Mouse (Mus musculus): ENCODE measurements around the gene Slc35g3. TPM values are rescaled to one million over a fixed set of nuclear protein-coding genes. Genes with fewer than 3 reads are reported as not detected.
A peak's percentile ranks its signal among the peaks of the same experiment; 100 is the strongest.
"Not testable (repeated sequence)": the region's sequence is repeated elsewhere in the genome, so short reads cannot be mapped to it uniquely, and the experiment has no call there.

Slc35g3 gene
- polyA plus RNA-seq, 1 experiment from 2014 or later = 0.16 TPM

DNA sequence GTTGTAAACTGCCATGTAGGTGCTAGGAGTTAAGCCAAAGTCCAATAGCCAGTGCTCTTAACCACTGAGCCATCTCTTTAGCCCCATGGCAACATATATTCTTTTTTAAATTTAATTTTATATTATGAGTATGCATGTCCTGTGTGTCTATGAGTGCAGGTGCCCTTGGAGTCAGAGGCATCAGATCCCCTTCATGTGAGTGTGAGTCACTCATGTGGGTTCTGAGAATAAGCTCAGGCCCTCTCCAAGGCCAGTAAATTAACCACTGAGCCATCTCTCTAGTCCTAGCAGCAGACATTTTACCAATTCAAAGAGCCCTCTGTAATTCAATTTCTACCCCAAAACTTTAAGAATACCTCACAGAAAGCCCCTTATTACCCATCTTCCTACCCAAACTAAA lies 9.1 kb downstream of the Slc35g3 start:
- no peak overlapping the region for H3K4me3 ChIP-seq
- H3K36me3 ChIP-seq = no peaks in the 10 kb centered on the region; the same call in 1 of the 2 replicates
- H3K9me3 ChIP-seq (replicated peaks) = no peaks in the 10 kb centered on the region
- peaks cover 39% of the 10 kb centered on the region for H3K4me1 ChIP-seq (replicated peaks)
- H3K4me2 ChIP-seq = no peak overlapping the region
- H3K27me3 ChIP-seq = no peaks in the 10 kb centered on the region
- ATAC-seq (replicated peaks; ENCODE audit: insufficient number of reproducible peaks, insufficient read depth, low FRiP score, low read depth) = no peak
- no peak overlapping the region for H3K9ac ChIP-seq
- H3K27ac ChIP-seq = no peak overlapping the region

- ATAC-seq (replicated peaks; ENCODE audit: insufficient number of reproducible peaks, insufficient read depth, low FRiP score, low read depth) = no peak
- H3K4me1 ChIP-seq (replicated peaks) = peaks cover 31% of the 10 kb centered on the region
- no peak overlapping the region for H3K9ac ChIP-seq
- no peaks in the 10 kb centered on the region for H3K27me3 ChIP-seq
- H3K9me3 ChIP-seq (replicated peaks) = no peaks in the 10 kb centered on the region
- no peak overlapping the region for H3K27ac ChIP-seq
- peaks cover 7% of the 10 kb centered on the region for H3K36me3 ChIP-seq
- no peak overlapping the region for H3K4me2 ChIP-seq
- 26% methylated on average over 3 of the region's 3 CpGs for WGBS
- no peak overlapping the region for H3K4me3 ChIP-seq
These were observed 10.1 kb downstream of the Slc35g3 start for GRCm38 (mm10) chr11:69751635-69752034.

DNA sequence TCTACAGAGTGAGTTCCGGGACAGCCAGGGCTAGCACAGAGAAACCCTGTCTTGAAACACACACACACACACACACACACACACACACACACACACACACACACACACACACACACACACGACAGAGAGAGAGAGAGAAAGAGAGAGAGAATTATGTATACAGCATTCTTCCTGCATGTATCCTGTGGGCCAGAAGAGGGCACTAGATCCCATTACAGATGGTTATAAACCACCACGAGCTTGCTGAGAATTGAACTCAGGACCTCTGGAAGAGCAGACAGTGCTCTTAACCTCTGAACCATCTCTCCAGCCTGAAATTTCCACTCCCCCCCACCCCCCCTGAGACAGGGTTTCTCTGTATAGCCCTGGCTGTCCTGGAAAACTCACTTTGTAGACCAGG lies 30.4 kb downstream of the Slc35g3 start:
- H3K4me1 ChIP-seq (replicated peaks); H3K9me3 ChIP-seq (replicated peaks); H3K4me3 ChIP-seq; H3K27me3 ChIP-seq; H3K4me2 ChIP-seq; ATAC-seq (replicated peaks; ENCODE audit: insufficient number of reproducible peaks, insufficient read depth, low FRiP score, low read depth); H3K27ac ChIP-seq; H3K9ac ChIP-seq: not testable (repeated sequence)
- peaks cover 30% of the 10 kb centered on the region for H3K36me3 ChIP-seq
- 83% methylated on average over 2 of the region's 3 CpGs for WGBS

- 21% methylated on average over 3 of the region's 3 CpGs for WGBS
- no peak for ATAC-seq (replicated peaks; ENCODE audit: insufficient number of reproducible peaks, insufficient read depth, low FRiP score, low read depth)
- Histone ChIP-seq H3K27ac (no peak overlapping the region), H3K27me3 (no peaks in the 10 kb centered on the region), H3K4me3 (no peak overlapping the region), H3K9me3 (replicated peaks) (no peaks in the 10 kb centered on the region), H3K4me2 (no peak overlapping the region), H3K4me1 (replicated peaks) (no peaks in the 10 kb centered on the region), H3K9ac (no peak overlapping the region), H3K36me3 (peaks cover 7% of the 10 kb centered on the region)
These were observed 32.7 kb downstream of the Slc35g3 start for GRCm38 (mm10) chr11:69729063-69729462.

DNA sequence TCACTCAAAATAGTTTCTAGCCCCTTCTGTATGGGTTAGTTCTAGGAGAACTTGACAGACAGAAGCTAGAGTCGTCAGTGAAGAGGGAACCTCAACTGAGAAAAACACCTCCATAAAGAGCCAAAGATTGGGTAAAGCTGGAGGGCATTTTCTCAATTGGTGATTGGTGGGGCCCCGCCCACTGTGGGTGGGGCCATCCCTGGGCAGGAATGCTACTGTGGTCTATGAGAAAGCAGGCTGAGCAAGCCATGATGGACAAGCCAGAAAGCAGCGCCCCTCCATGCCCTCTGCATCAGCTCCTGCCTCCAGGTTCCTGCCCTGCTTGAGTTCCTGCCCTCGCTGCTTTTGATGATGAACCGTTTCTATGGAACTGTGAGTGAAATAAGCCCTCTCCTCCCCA lies 35.8 kb downstream of the Slc35g3 start:
- WGBS = 35% methylated on average over 5 of the region's 5 CpGs
- H3K27me3 ChIP-seq = no peaks in the 10 kb centered on the region
- H3K4me1 ChIP-seq (replicated peaks) = no peaks in the 10 kb centered on the region
- no peak overlapping the region for H3K27ac ChIP-seq
- H3K9me3 ChIP-seq (replicated peaks) = no peaks in the 10 kb centered on the region
- no peak overlapping the region for H3K4me3 ChIP-seq
- ATAC-seq (replicated peaks; ENCODE audit: insufficient number of reproducible peaks, insufficient read depth, low FRiP score, low read depth) = no peak
- H3K4me2 ChIP-seq = no peak overlapping the region
- no peaks in the 10 kb centered on the region for H3K36me3 ChIP-seq
- H3K9ac ChIP-seq = no peak overlapping the region

- no peak overlapping the region for H3K27ac ChIP-seq
- H3K36me3 ChIP-seq = no peaks in the 10 kb centered on the region
- H3K9ac ChIP-seq = no peak overlapping the region
- no peaks in the 10 kb centered on the region for H3K4me1 ChIP-seq (replicated peaks)
- H3K9me3 ChIP-seq (replicated peaks) = no peaks in the 10 kb centered on the region
- no peak overlapping the region for H3K4me2 ChIP-seq
- H3K4me3 ChIP-seq = no peak overlapping the region
- WGBS = 34% methylated on average over 2 of the region's 2 CpGs
- no peaks in the 10 kb centered on the region for H3K27me3 ChIP-seq
- no peak for ATAC-seq (replicated peaks; ENCODE audit: insufficient number of reproducible peaks, insufficient read depth, low FRiP score, low read depth)
These were observed 38.7 kb downstream of the Slc35g3 start for GRCm38 (mm10) chr11:69723074-69723473.

DNA sequence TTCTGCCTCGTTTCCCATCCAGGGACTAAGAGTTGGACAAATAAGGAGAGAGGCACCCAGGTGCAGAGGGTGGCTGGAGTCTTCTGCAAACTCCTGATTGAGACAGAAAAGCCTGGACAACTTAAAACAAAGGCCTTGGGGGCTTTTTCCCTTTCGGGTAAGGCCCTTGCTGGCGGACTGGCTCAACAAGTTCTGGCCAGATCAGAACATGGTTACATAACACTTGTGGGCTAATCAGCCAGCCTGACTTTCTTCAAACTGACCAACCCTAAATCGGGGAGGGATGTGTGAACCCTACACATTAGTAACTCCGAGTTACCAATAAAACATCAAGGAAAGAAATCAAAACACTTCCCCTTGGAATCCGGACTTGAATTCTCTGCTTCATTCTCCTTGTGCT lies 40.9 kb downstream of the Slc35g3 start:
- H3K27ac ChIP-seq = no peak overlapping the region
- WGBS = 74% methylated on average over 6 of the region's 6 CpGs
- no peak for ATAC-seq (replicated peaks; ENCODE audit: insufficient number of reproducible peaks, insufficient read depth, low FRiP score, low read depth)
- H3K27me3 ChIP-seq = no peaks in the 10 kb centered on the region
- H3K36me3 ChIP-seq = no peaks in the 10 kb centered on the region
- peaks cover 4% of the 10 kb centered on the region for H3K4me1 ChIP-seq (replicated peaks)
- no peak overlapping the region for H3K9ac ChIP-seq
- no peak overlapping the region for H3K4me3 ChIP-seq
- H3K4me2 ChIP-seq = no peak overlapping the region
- H3K9me3 ChIP-seq (replicated peaks) = no peaks in the 10 kb centered on the region

GRCm38 (mm10) chr11:69719423-69719822 lies 42.3 kb downstream of the Slc35g3 start:
- 62% methylated on average over 6 of the region's 6 CpGs for WGBS
- Histone ChIP-seq H3K9ac (no peak overlapping the region), H3K27me3 (no peaks in the 10 kb centered on the region), H3K4me2 (no peak overlapping the region), H3K36me3 (no peaks in the 10 kb centered on the region), H3K4me1 (replicated peaks) (peaks cover 6% of the 10 kb centered on the region), H3K9me3 (replicated peaks) (no peaks in the 10 kb centered on the region), H3K27ac (no peak overlapping the region), H3K4me3 (no peak overlapping the region)
- ATAC-seq (replicated peaks; ENCODE audit: insufficient number of reproducible peaks, insufficient read depth, low FRiP score, low read depth) = no peak

DNA sequence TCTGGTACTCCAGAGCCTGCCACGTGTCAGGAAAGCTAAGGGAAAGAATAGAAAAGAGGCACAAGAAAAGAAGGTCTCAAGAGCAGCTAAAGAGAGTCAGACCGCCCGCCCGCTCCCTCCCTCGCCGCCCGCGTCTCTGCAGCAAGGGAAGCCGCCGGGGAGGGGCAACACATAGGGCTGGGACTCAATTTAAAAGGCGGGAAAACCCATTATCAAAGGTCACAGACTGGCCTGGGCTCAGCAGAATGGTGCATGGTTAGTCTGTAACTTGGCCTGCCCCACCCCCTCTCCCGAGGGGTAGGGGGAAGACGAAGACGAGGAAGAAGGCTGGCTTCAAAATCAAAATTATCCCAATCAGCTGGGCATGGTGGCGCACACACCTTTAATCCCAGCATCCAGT lies 43.1 kb downstream of the Slc35g3 start:
- Histone ChIP-seq H3K4me2 (peak overlapping the region; percentile 36), H3K9me3 (replicated peaks) (no peaks in the 10 kb centered on the region), H3K4me1 (replicated peaks) (peaks cover 6% of the 10 kb centered on the region), H3K9ac (no peak overlapping the region), H3K27me3 (no peaks in the 10 kb centered on the region), H3K36me3 (no peaks in the 10 kb centered on the region), H3K4me3 (no peak overlapping the region), H3K27ac (no peak overlapping the region)
- 37% methylated on average over 15 of the region's 15 CpGs for WGBS
- no peak for ATAC-seq (replicated peaks; ENCODE audit: insufficient number of reproducible peaks, insufficient read depth, low FRiP score, low read depth)

- Histone ChIP-seq H3K27me3 (no peaks in the 10 kb centered on the region), H3K4me3 (no peak overlapping the region), H3K27ac (no peak overlapping the region), H3K4me1 (replicated peaks) (peaks cover 6% of the 10 kb centered on the region), H3K9ac (no peak overlapping the region), H3K9me3 (replicated peaks) (no peaks in the 10 kb centered on the region), H3K36me3 (no peaks in the 10 kb centered on the region), H3K4me2 (no peak overlapping the region)
- 72% methylated on average over 4 of the region's 4 CpGs for WGBS
- no peak for ATAC-seq (replicated peaks; ENCODE audit: insufficient number of reproducible peaks, insufficient read depth, low FRiP score, low read depth)
These were observed 44.8 kb downstream of the Slc35g3 start for GRCm38 (mm10) chr11:69716953-69717352.

GRCm38 (mm10) chr11:69715929-69716328 lies 45.8 kb downstream of the Slc35g3 start:
- Histone ChIP-seq H3K36me3 (no peaks in the 10 kb centered on the region), H3K27ac (peak overlapping the region; percentile 19; the same call in 1 of the 2 replicates), H3K27me3 (no peaks in the 10 kb centered on the region), H3K9me3 (replicated peaks) (no peaks in the 10 kb centered on the region), H3K4me2 (no peak overlapping the region), H3K4me3 (no peak overlapping the region), H3K4me1 (replicated peaks) (peaks cover 6% of the 10 kb centered on the region), H3K9ac (no peak overlapping the region)
- 19% methylated on average over 5 of the region's 5 CpGs for WGBS
- no peak for ATAC-seq (replicated peaks; ENCODE audit: insufficient number of reproducible peaks, insufficient read depth, low FRiP score, low read depth)

GRCm38 (mm10) chr11:69715482-69715881 lies 46.3 kb downstream of the Slc35g3 start:
- no peak for ATAC-seq (replicated peaks; ENCODE audit: insufficient number of reproducible peaks, insufficient read depth, low FRiP score, low read depth)
- H3K4me3 ChIP-seq = no peak overlapping the region
- WGBS = 56% methylated on average over 9 of the region's 9 CpGs
- no peaks in the 10 kb centered on the region for H3K27me3 ChIP-seq
- no peak overlapping the region for H3K4me2 ChIP-seq
- no peaks in the 10 kb centered on the region for H3K36me3 ChIP-seq
- no peaks in the 10 kb centered on the region for H3K9me3 ChIP-seq (replicated peaks)
- H3K4me1 ChIP-seq (replicated peaks) = peaks cover 6% of the 10 kb centered on the region
- H3K9ac ChIP-seq = no peak overlapping the region
- peak overlapping the region; percentile 19; the same call in 1 of the 2 replicates for H3K27ac ChIP-seq

Data from heart, embryonic 15.5 days (tissue).